Mouse (Mus musculus) WW6 (cell line): ENCODE data around the gene 4933430I17Rik.

ENCODE experiments used
- DNase-seq: peaks from one replicate; pipeline ENCODE4 v3.0.0-alpha.2; 2013; ENCODE audit warnings: low read depth, low spot score

The 4933430I17Rik gene

DNA sequence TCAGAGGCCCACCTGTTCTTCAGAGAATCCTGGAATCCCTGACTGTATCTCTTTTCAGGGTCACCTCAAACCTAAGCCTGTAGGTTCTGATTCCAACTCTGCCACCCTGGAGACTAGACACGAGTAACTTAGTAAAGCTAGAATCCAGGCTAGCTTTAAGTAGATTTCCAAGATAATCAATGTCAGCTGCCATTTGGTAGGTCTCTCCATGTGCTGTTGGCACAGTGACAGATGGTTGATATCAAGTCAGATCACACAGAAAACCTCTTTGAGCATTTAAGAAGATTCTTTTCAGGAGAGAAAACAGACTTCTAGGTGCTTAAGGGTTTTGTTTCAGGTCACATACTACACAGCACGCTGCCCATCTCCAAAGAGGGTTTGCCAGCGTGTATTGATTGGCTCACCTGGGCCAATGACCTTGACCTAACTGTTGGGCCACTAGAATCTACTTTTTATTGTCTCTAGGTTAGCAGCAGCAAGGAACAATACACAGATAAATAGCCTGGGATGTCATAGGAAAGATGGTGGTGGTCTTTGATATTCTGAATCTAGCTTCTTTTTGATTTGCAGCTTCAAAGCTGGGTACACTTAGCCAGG is 21.7 kb upstream of the 4933430I17Rik start, which contains the start of gene Hdhd3:
Gene Hdhd3 (minus strand): TSS at position 94 of the 597 bp plus-strand sequence.
- no peak for DNase-seq

DNA sequence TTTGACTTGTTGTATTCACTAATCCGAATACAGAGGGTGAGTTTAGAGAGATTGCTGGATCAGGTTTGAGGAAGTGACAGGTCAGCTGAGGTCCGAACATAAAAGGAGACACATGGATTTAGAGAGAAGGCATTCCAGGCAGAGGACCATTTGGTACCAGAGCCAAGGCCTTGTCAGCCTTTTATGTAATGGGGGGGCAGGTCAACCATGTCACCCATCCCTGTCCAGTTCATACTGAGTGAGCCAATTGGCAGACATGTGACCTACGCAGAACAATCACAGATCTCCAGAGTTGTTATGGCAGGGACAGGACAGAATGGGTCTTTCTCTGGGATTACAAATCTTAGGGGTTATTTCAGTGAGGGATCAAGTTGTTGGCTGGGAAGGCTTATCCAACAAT is 19.2 kb upstream of the 4933430I17Rik start:
- no peak for DNase-seq

DNA sequence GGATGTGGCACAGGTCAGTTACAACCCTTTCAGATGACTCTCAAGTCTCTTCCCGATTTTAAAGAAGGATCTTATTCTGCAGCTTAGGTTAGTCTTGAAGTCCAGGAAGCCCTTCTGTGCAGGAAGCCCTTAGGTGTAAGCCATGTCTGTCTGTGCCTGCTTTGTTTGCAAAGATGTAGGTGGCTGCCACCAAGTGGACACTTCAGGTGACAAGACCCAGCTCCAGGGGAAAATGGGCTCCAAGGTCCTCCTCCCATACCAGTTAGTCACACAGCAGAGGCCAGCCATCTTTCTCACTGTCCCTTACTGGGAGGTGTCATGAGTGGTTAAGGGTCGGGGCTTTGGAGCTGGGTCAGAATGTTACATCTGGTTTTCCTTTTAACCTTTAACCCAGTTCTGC is 18.4 kb upstream of the 4933430I17Rik start:
- DNase-seq: no peak

DNA sequence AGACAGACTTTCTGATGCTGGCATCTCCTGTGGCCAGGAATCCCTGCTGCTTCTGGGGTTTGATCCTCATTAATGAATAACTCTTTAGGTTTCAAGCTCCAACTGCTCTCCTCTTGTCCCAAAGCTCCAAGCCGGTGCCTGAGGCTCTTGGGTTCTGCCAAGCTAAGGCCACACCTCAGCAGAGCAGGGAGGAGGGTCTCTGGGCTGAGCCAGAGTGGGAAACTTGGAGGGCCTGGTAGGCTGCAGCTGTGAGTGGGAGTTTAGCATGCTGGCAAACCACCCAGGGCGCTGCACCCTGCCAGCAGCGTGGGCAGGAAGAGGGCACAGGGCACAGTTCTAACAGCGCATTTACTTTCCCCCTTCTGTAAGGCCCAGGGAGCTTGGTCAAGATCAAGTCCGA is 16.3 kb upstream of the 4933430I17Rik start:
- no peak for DNase-seq

DNA sequence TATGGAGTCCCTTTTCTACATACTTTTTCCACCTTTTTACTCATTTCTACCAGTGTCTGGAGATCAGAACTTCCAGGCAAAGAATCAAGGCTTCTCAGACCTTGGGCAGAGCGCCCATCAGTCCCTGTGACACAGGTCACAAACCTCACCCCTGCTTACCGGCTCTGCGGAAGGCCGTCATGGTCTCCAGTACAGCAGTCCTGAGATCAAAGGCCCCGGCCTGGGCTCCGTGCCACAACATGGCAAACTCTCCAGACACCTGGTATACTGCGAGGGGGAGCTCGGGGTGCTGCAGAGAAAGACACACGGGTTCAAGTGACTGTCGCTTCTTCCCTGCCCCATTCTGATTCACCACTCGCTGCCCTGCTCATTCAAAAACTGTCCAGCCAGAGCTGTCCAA is 15.2 kb upstream of the 4933430I17Rik start:
- no peak for DNase-seq

DNA sequence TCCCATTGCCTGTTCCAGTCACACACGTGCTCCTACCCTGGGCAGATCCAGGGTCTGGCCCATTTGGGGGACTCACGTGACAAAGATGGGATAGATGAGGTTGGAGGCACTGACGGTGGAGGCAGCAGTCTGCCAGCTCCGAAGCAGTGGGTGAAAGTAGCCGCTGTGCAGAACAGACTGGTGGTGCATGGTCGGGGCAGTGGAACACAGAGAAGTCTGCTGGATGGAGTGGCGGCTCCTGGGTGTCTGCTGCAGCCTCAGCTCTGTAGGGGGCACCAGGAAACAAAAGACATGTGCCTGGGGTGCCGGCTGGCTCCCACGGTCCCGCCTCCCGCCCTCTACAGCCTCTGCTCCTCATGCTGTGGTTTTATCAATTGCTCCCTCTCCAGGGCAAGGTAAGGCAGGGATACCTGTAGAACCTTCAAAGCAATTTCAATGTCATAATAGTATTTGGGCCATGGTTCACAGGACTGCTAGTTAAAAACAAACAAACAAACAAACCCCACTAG is 11.1 kb upstream of the 4933430I17Rik start:
- no peak for DNase-seq

DNA sequence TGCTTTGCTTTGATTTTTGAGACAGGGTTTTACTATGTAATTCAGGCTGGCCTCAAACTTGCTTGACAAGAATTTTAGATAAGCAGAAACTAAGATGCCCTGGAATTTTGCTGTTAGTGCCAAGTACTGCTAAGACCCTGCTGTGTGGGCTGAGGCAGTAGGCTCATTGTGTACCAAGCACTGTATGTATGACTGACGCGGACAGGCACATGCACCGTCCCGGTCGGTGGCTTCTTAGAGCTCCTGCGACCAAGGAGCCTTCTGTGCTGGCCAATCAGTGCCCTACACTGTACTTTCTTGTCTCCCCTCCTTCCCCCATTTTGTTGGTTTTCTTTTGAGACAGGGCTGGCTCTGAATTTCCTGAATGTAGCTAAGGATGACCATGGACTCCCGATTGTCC is 10.2 kb upstream of the 4933430I17Rik start:
- DNase-seq: no peak

DNA sequence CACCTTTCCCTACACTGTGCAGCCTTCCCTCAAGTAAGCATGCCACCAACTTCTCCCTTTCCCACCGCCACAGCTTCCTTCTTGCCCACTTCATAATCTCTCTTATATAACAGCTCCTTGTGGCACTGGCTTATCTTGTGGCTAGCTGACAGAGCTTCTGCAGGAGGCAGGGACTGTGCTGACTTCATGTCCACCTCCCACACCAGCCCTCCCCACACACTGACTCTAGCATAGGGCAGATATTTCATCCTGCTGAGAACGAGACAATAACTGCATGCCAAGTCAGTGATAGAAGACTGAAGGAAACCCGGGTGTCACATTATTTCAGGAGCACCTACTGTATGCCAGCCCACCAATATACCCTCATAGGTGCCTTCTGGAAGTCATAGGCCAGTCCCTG is 9.7 kb upstream of the 4933430I17Rik start:
- no peak for DNase-seq

DNA sequence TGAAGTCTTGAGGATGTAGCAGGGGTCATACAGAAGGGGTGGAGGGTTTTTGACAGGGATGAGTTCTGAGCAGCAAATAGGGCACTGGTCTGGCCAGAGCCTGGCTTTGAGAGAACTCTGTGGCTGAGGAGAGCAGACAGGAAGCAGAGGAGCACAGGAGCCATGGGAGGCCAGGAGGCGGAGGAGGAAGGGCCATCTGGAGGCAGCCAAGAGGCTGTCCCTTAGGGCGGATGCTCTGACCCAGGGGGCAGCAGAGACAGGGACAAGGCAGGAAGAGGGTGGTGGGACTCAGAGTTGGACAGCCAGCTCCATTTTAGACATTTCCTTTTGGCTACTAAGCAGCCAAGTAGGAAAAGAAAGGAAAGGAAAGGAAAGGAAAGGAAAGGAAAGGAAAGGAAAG is 9.1 kb upstream of the 4933430I17Rik start:
- no peak for DNase-seq

DNA sequence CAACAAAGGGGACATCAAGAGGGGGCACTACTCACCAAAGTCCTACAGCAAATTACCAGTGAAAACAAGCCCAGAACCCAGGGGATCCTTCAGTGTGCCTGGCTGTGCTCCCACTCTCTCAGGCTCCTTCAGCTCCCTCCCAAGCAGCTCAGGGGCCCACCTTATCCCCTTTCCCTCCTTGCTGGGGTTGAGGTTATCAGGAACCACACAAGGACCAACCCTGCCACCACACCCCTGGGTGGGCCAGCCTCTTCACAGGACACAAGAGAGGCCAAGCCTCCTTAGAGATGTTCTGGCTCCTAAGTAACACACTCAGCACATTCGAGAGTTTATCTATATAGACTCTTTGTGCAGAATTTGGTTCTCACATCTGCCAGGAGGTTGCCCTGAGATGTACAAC is 8.6 kb upstream of the 4933430I17Rik start:
- no peak for DNase-seq

DNA sequence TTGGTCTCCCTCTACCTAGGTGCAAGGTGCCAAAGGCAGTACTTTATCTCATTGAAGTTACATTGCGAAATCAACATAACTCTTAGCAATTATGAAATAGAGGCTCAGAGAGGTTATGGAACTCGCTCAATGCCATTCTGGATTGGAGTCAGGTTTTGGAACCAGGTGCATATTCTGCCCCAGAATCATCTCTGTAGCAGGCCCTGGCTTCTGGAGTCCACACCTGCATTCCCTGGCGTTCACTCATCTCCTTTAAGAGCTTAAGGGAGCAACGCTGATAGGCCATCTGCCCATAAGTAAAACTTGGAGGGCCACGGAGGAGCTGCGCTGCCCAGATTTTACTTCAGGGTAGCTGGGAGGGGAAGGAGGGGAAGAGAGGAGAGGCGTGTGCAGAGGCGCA is 8.1 kb upstream of the 4933430I17Rik start:
- DNase-seq: no peak

DNA sequence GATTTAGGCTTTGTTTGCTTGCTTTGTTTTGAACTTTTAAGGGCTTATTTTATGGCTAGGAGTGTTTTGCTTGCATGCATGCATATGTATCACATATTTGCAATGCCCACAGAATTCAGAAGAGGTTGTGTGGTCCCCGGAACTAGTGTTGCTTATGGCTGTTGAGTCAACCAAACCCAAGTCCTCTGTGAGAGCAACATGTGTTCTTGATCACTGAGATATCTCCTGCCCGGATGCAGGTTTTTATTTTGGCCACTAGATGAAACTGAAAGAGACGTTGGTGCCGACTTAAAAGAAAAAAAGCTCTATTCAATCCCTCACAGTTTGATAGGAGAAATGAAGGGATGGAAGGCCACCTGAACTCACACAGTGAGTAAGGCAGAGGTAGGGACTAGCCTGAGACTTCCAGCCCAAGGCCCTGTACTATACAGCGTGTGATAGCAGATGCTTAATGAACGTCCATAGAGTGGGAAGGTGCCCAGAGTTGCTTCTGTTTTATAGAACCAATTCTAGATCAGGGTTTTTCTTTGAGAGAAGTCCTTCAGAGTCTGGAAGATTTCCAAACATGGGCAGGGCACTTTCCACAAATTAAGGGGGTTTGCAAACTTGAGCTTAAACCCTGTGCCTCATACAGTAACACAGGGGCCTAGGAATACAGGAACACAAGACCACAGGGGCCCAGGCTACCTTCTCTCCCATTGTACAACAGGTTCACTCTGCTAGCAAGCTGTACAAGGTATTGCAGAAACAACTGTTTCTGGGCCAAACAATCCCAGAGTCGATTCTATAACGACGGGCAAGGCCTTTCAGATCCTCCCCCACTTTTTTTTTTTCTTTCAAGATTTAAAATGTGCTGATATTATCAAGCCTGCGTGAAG is 7.4 kb upstream of the 4933430I17Rik start:
- no peak for DNase-seq

DNA sequence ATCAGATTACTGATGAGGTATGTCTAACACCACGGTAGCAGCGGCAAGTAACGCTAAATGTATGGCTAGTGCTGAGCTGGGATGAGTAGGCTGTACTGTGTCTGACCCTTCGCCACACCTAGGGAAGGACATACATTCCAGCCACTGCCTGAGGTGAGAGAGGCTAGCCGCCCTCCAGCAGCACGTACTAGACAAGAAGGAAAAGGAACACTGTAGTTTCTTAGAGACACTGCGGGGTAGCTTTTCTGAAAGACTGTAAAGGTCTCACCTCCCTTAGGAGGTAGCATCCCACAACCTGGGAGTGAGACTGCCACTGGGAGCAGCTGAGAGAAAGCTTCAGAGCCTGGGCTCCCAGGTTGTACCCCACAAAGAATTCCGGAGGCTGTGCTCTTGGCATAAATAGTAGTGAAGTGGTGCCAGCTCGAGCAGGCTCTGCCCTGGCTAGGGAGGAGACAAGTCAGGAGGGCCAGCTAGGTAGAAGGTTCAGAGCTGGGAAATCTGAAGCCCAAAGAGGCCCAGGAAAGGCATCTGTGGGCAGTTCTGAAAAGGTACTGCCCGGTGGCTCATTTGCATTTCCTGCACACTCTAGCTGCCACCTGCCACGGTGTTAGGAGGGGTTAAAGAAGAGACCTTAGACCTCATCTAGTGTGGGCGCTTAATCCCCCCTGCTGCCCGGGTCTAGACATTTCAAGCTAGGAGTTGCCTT is 6.6 kb upstream of the 4933430I17Rik start:
- no peak for DNase-seq

DNA sequence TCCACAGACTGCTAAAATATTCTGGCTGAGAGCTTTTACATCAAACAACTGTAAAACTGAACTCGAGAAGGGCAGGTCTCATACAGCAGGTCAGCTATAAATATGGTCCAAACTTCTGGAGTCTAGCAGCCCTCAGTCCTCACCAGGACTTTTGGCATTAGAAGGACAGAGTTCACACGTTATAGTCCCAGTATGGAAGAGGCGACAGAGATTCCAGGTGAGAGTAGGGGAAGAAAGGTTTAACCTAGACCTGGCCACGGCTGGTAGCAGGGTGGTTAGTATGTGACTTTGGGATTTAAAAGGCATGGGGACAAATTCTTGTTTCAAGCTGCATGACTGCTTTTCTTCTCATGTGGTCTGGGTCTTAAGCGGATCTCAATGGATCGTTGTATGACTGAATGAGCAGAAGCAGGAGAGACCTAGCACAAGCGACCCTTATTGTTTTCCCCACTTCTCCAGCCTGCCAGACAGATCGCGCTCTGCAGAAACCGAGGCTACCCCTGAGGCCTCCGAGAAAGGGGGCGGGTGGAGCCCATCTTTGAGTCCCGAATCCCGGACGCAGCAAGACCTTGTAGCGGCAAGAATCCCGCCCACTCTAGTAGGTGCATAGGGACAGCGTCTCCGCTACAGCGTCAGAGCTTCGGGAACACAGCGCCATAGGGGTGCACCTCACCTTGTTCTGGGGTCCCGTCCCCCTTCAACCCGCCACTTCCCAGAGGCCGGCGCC is 5.9 kb upstream of the 4933430I17Rik start:
- DNase-seq: peak; percentile 34

DNA sequence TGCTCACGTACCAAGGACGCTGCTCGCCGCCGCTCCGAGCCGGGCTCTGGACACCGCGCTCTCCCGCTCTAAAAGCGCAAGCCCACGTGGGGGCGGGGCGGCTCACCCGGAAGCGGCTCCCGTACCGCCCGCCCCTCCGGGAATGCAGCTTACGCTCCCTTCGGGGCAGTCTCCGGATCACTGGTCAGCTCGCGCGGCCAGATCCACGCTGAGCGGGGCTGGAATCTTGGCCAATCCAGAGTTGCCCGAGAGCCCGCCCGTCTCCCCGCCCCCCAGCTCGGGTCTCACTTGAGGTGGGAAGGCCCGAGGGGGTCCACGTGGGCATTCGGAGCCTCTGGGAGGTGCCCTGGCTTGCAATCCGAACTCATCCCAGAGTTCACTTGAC is 5.3 kb upstream of the 4933430I17Rik start, which contains the start of gene Alad:
Gene Alad (minus strand): TSS at position 70 of the 385 bp plus-strand sequence.
- peak; percentile 57 for DNase-seq

DNA sequence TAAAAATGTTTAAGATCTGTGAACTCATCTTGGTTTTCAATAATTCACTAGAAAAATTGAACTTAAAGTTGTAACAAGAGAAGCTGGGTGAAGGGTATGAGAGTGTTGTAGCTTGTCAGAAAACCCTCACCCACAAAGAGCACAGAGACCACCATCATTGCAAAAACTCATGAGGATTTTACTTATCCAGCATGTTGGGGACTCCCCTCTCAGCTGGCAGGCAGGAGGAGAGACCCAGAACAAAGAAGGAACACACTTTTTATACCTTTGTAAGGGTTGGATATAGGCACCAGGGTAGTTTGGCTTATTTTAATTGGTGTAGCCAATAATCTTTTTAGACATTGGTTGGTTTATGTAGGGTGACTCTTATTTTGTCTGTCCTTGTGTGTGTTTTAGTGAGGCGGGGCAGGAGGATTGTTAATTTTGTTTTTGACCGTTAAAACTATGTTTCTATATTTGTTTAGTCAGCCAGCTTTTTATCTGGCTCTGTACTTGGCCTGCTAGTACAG is 4.2 kb upstream of the 4933430I17Rik start:
- DNase-seq: no peak

DNA sequence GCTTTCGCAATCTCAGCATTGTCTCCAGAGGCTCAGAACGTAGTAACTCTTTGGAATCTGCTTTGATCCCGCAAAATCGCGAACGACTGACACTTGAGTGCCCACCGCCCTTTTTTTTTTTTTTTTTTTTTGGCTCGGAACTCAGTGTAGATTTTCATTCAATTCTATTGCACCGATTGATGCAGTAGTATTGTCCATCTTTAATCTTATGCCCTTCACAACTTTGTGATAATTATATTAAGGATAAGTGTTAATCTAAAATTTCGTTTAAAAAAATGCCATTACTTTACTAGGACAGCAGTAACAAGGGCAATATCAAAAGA is 281 bp downstream of the 4933430I17Rik start:
- no peak for DNase-seq

DNA sequence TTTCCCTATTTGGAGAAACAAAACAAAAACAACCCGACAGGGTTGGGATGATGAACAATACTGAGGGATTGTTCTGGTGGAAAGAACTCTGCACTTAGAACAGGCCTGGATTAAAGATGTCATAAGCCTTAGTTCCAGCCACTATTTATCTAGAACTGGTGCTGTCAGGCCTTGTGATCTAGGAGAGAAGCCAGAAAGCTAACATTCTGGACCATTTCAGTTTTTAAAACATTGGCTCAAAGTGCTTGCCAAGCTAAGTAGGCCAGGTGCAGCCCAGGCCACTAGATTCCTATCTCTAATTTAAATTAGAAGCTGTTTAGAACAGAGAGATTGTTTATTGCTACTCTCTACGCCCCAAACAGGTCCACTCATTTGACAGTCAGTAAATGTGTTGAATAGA is 1.1 kb downstream of the 4933430I17Rik start:
- no peak for DNase-seq

DNA sequence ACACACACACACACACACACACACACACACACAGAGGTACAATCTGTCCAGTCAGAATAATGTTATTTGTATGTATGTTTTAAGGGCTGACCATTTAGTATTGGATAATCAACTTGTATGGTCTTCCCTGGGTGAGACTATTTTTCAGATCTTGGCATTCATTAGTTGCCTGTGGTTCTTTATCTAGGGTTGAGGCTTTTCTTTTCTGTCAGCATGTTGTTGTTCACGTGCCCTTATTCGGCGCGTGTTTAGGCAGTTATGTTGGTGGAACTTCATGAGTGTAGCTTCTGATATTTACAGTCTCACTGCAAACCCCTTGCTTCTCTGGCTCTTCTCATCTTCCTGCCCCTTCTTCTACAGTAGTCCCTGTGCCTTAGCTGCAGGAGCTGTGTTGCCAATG is 2.5 kb downstream of the 4933430I17Rik start:
- no peak for DNase-seq

DNA sequence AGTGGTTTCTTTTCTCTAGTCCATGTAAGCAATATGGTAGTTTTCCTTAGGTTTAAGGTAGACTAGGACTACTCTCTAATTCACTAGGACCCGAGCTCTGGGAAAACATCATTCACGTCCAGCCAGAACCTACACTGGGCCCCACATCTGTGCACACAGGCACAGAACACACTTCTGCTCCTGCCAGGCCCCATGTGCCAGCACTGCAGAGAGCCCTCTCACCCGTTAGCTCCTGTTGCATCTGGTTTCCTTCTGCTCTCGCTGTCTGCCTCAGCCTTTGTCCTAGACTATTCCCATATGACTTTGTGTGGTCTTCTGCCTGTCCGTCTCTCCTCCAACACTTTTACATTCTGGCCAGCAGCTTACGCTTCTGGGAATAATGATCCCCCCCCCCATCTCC is 8.6 kb downstream of the 4933430I17Rik start:
- DNase-seq: no peak

DNA sequence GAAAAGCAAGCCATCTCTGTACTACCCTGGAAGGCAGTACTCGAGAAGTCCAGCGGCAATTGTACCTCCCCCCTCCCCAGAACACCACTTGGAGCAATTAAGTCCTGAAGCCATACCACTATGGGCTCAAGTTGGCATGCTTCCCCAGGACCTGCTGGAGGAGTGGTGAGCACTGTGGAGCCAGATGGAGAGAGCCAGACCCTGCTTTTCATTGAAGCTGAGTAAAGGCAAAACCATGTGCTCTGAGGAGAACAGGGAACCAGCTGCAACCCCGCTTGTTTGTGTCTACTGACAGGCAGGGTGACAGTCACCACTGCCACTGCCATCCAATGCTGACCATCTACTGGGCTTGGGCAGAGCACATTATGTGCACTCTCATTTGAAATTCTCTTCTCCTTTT is 16.6 kb downstream of the 4933430I17Rik start:
- DNase-seq: no peak

DNA sequence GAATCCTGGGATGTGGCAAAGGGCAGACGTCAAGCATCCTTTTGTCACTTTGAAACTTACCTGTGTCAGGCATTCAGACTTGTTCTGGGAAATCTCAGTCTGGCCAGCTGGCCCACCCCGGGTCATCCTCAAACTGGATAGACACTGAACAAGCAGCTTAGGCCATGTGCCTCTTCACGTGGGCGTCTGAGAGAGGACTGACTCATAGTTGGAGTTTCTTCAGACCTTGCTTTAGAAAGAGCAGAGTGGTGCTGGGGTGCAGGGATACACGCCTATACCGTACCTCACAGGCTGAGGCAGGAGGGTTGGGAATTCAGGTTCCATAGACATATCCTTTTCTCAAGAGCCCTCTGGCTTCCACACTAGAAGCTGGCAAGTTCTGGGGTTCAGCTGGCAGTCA is 18.6 kb downstream of the 4933430I17Rik start:
- no peak for DNase-seq
